Mouse (Mus musculus): Measurements from ENCODE around the gene Myo15b. TPM values are rescaled to one million over a fixed set of nuclear protein-coding genes. Genes with fewer than 3 reads are reported as not detected.

Gene Myo15b
- polyA plus RNA-seq, 2 experiments = 0.29 to 0.42 TPM

DNA sequence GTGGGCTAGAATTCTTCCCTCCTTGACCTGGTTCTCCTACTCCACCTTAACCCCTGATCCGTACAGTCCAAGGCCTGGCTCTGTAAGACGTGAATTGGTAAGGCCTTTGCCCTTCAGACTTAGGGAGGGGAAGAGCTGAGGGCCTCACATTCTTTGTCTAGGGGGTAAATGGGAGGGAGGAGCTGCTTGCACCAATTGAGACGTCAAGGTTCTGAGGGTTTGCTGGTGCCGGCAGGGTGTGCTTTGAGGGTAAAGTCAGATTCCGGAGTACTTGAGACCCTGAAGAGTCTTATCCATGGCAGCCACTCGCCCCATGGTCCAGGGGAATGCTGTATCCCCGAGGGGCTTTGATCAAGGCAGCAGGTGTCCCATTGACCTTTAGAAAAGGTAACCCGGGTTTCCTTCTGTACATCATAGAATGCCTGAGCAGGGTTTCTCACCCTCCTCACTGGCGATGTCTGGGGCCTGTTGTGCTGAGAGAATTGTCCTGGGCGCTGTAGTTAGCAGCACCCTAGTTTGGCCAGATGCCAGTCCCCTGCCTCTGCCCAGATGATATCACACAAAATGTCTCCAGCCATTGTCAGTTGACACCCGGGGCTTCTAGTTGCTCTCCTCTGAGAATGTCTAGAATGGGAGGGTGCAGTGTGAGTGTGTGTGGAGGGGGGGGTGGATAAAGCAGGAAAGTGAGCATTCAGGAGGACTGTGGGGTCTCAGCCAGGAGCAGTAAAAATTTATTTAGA, 21.4 kb upstream of the Myo15b start:
- no peaks in the 10 kb centered on the region for H3K27me3 ChIP-seq (ENCODE audit: control insufficient read depth, insufficient read depth, low read length)
- H3K27ac ChIP-seq = no peak overlapping the region
- DNase-seq (ENCODE audit: low read depth in 3 of 3, low spot score in 3 of 3) (no peak), ATAC-seq (ENCODE audit: insufficient read depth) (no peak)
- H3K9ac ChIP-seq (replicated peaks) = no peak overlapping the region
- no peak overlapping the region for H3K4me3 ChIP-seq (ENCODE audit: insufficient read depth in 1 of 2, low read depth in 2 of 2, low read length in 2 of 2)
- peaks cover 24 to 43% of the 10 kb centered on the region in 2 experiments for H3K4me1 ChIP-seq (replicated peaks; ENCODE audit: control insufficient read depth in 2 of 2, insufficient read depth in 2 of 2, low read length in 1 of 2)
- no peak for TF ChIP-seq EP300 (IDR thresholded peaks at IDR 0.05; ENCODE audit: low read depth)
- no peak for TF ChIP-seq CTCF (IDR thresholded peaks at IDR 0.05; ENCODE audit: low read depth)
- H3K4me2 ChIP-seq (ENCODE audit: low read depth) = no peak overlapping the region
- H3K36me3 ChIP-seq (replicated peaks; ENCODE audit: control insufficient read depth, insufficient read depth, low read depth) = no peaks in the 10 kb centered on the region
- WGBS (ENCODE audit: insufficient replicate concordance) = 66% methylated on average over 11 of the region's 11 CpGs
- H3K9me3 ChIP-seq (ENCODE audit: control insufficient read depth, low read length) = no peaks in the 10 kb centered on the region; the same call in 1 of the 2 replicates

DNA sequence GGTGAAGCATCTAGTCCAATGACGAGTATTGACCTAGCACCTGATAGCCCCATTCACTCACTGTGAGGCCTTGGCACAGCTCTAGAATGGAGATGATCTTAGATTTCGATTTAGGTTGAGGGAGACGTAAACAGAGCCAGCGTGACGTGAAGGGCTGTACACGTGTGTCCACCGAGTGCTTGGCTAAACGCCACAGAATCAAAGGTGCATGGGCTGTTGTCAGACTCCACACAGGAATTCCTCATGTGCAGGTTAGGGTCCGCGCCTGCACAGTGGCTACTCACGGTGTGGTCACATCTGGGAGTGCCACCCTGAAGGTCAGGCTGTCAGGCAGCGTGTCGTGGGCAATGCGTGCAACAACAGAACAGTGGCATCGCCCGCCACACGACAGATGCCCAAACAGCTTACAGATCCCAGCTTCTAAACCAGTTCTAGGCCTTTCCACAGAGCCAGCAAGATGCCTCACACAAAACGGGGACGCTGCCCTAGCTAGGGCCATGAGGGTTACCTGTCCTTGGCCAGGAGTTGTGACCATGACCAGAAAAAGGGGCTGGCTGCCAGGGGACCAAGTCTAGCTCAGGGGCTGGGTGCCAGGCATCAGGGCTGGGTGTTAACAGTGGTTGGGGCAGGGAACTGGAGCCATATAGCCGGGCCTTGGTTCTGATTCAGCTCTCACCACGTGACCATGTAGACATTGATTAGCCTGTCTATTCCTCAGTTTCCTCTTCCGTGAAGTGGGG, 20.4 kb upstream of the Myo15b start:
- DNase-seq (ENCODE audit: low read depth in 3 of 3, low spot score in 3 of 3) (no peak), ATAC-seq (ENCODE audit: insufficient read depth) (no peak)
- Histone ChIP-seq H3K4me2 (ENCODE audit: low read depth) (no peak overlapping the region), H3K27me3 (ENCODE audit: control insufficient read depth, insufficient read depth, low read length) (no peaks in the 10 kb centered on the region), H3K36me3 (replicated peaks; ENCODE audit: control insufficient read depth, insufficient read depth, low read depth) (no peaks in the 10 kb centered on the region), H3K9me3 (ENCODE audit: control insufficient read depth, low read length) (no peaks in the 10 kb centered on the region; the same call in 1 of the 2 replicates), H3K4me1 (replicated peaks; ENCODE audit: control insufficient read depth in 2 of 2, insufficient read depth in 2 of 2, low read length in 1 of 2) (peaks cover 28 to 44% of the 10 kb centered on the region in 2 experiments), H3K9ac (replicated peaks) (no peak overlapping the region), H3K4me3 (ENCODE audit: insufficient read depth in 1 of 2, low read depth in 2 of 2, low read length in 2 of 2) (no peak overlapping the region), H3K27ac (no peak overlapping the region)
- no peak for TF ChIP-seq CTCF (IDR thresholded peaks at IDR 0.05; ENCODE audit: low read depth)
- 83% methylated on average over 22 of the region's 22 CpGs for WGBS (ENCODE audit: insufficient replicate concordance)

DNA sequence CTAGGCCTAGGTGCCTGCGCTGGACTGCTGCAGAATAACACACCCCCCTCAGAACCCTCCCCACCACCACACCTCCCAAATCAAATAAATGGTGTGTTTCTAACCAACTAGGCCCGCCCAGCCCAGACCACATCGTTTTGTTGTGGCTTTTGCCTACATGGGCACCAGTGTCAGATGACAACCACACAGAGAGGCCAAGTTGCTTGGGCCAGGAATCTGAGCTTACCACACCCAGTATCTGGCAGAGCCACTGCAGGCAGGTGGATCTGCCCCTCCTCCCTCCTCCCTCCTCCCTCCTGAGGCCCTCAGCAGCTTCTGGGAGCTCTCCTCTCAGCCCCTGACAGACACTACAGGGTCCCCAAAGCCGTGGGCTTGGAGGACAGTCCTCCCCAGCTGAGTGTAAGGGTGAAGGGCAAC, 19.3 kb upstream of the Myo15b start:
- H3K4me1 ChIP-seq (replicated peaks; ENCODE audit: control insufficient read depth in 2 of 2, insufficient read depth in 2 of 2, low read length in 1 of 2) = peaks cover 26 to 42% of the 10 kb centered on the region in 2 experiments
- DNase-seq (ENCODE audit: low read depth in 3 of 3, low spot score in 3 of 3) = no peak
- H3K4me3 ChIP-seq (ENCODE audit: insufficient read depth in 1 of 2, low read depth in 2 of 2, low read length in 2 of 2) = no peak overlapping the region
- no peak overlapping the region for H3K9ac ChIP-seq (replicated peaks)
- 9% methylated on average over 4 of the region's 4 CpGs for WGBS (ENCODE audit: insufficient replicate concordance)
- TF ChIP-seq EP300 (IDR thresholded peaks at IDR 0.05; ENCODE audit: low read depth) = no peak
- TF ChIP-seq CTCF (IDR thresholded peaks at IDR 0.05; ENCODE audit: low read depth) = no peak
- ATAC-seq (ENCODE audit: insufficient read depth) = peak; percentile 19; the same call in 1 of the 2 replicates
- no peaks in the 10 kb centered on the region; the same call in 1 of the 2 replicates for H3K9me3 ChIP-seq (ENCODE audit: control insufficient read depth, low read length)
- no peak overlapping the region for H3K27ac ChIP-seq
- H3K36me3 ChIP-seq (replicated peaks; ENCODE audit: control insufficient read depth, insufficient read depth, low read depth) = no peaks in the 10 kb centered on the region
- no peaks in the 10 kb centered on the region for H3K27me3 ChIP-seq (ENCODE audit: control insufficient read depth, insufficient read depth, low read length)
- H3K4me2 ChIP-seq (ENCODE audit: low read depth) = no peak overlapping the region

DNA sequence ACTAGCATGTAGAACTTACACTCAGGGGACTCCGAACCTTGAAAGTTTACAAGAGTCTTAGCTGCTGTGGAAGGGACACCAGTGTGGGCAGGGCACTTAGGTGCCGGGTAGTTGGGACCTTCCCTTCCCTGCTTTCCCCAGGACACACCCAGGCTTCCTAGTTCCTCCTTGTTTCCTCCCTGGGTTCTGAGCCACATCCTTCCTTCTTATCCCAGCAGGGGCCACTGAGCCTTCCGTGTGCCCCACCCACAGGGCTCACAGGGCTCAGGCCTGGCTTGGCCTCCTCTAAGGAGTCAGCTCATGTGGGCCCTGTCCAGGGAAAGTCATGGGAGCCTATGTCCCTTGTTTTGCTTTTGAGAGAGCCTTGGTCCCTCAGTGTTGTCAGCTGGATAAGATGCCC, 18.5 kb upstream of the Myo15b start:
- no peak for DNase-seq (ENCODE audit: low read depth in 3 of 3, low spot score in 3 of 3)
- peaks cover 26 to 42% of the 10 kb centered on the region in 2 experiments for H3K4me1 ChIP-seq (replicated peaks; ENCODE audit: control insufficient read depth in 2 of 2, insufficient read depth in 2 of 2, low read length in 1 of 2)

DNA sequence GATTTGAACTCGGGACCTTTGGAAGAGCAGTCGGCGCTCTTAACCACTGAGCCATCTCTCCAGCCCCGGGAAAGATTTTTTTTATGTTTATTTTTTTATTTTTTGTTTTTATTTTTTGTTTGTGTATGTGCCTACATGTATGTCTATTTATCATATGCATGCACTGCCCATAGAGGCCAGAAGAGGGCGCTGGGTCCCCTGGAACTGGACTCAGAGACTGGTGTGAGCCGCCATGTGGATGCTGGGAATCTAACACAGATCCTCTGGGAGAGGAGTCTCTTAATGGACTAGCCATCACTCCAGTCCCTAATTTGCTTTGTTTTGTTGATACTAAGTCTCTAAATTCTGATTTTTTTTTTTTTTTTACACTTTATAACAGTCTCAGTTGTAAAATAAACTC, 17.2 kb upstream of the Myo15b start:
- Histone ChIP-seq H3K4me2 (ENCODE audit: low read depth) (no peak overlapping the region), H3K27me3 (ENCODE audit: control insufficient read depth, insufficient read depth, low read length) (no peaks in the 10 kb centered on the region), H3K4me3 (ENCODE audit: insufficient read depth in 1 of 2, low read depth in 2 of 2, low read length in 2 of 2) (no peak overlapping the region), H3K27ac (no peak overlapping the region; the same call in 1 of the 2 replicates), H3K9ac (replicated peaks) (no peak overlapping the region), H3K9me3 (ENCODE audit: control insufficient read depth, low read length) (no peaks in the 10 kb centered on the region; the same call in 1 of the 2 replicates), H3K4me1 (replicated peaks; ENCODE audit: control insufficient read depth in 2 of 2, insufficient read depth in 2 of 2, low read length in 1 of 2) (peaks cover 26 to 42% of the 10 kb centered on the region in 2 experiments), H3K36me3 (replicated peaks; ENCODE audit: control insufficient read depth, insufficient read depth, low read depth) (peaks cover under 1% of the 10 kb centered on the region)
- 80% methylated on average over 6 of the region's 6 CpGs for WGBS (ENCODE audit: insufficient replicate concordance)
- DNase-seq (ENCODE audit: low read depth in 3 of 3, low spot score in 3 of 3) (no peak), ATAC-seq (ENCODE audit: insufficient read depth) (no peak)
- TF ChIP-seq CTCF (IDR thresholded peaks at IDR 0.05; ENCODE audit: low read depth) (peak; percentile 67), EP300 (IDR thresholded peaks at IDR 0.05; ENCODE audit: low read depth) (no peak)

More for the DNA sequence above, 18.5 kb upstream of the Myo15b start:
- TF ChIP-seq CTCF (IDR thresholded peaks at IDR 0.05; ENCODE audit: low read depth) = no peak
- no peak for TF ChIP-seq EP300 (IDR thresholded peaks at IDR 0.05; ENCODE audit: low read depth)
- no peaks in the 10 kb centered on the region; the same call in 1 of the 2 replicates for H3K9me3 ChIP-seq (ENCODE audit: control insufficient read depth, low read length)
- ATAC-seq (ENCODE audit: insufficient read depth) = no peak
- H3K36me3 ChIP-seq (replicated peaks; ENCODE audit: control insufficient read depth, insufficient read depth, low read depth) = no peaks in the 10 kb centered on the region
- WGBS (ENCODE audit: insufficient replicate concordance) = 71% methylated on average over 3 of the region's 3 CpGs
- H3K9ac ChIP-seq (replicated peaks) = no peak overlapping the region
- no peaks in the 10 kb centered on the region for H3K27me3 ChIP-seq (ENCODE audit: control insufficient read depth, insufficient read depth, low read length)
- no peak overlapping the region for H3K4me3 ChIP-seq (ENCODE audit: insufficient read depth in 1 of 2, low read depth in 2 of 2, low read length in 2 of 2)
- no peak overlapping the region for H3K27ac ChIP-seq
- no peak overlapping the region for H3K4me2 ChIP-seq (ENCODE audit: low read depth)

Measured in liver, embryonic 14.5 days (tissue).